Mouse (Mus musculus): Measurements from ENCODE around the gene Shd. TPM values are rescaled to one million over a fixed set of nuclear protein-coding genes. Genes with fewer than 3 reads are reported as not detected.
A peak's percentile ranks its signal among the peaks of the same experiment; 100 is the strongest.

Shd gene
- total RNA-seq (2015): not detected in 2 replicates
- 0.88 TPM in 1 of 2 replicates, not detected in the other for total RNA-seq (2017)

DNA sequence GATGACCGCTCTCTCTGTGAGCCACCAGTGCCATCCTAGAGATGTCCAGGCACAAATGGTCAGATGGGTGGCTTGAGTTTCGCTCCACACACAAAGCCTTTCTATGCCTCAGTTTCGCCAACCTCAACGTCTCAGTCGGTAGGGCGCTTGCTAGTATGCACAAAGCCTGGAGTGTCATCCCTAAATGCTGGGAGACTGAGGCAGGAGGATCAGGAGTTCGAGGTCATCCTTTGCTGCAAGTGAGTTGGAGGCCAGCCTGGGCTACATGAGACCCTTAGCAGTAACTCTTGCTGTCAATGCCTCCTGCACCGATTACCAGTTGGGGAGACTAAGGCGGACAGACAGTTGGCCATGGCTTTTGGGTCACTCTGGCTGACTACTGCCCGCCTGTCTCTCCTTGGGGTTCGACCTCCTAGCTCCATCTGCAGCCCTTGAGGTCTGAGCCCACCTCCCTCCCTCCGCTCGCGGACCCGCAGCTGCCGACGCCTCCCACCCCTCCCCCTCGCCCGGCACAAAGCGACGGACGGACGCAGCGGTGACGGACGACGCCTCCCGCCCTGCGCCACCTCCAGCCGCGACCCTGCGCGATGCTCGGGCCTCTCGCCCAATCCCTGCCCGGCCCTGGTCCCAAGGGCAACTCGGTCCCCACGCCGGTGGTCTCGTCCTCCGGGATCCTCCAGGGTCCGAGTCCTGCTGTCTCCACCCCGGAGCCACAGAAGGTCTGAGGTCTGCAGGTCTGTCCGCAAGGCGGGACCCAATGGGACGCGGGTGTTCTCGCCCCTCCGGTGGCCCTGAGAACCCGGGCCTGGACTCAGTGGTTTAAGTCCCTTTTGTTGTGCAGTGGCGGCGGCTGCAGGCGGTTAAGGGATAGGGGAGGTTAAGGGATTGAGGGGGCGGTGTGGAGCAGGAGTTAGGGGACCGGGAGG, at the start of gene Shd:
Gene Shd, plus strand, starts transcription at position 502 of the 926 bp plus-strand sequence.
- peak; percentile 48 for ATAC-seq (ENCODE audit: poor library complexity, severe bottlenecking)

DNA sequence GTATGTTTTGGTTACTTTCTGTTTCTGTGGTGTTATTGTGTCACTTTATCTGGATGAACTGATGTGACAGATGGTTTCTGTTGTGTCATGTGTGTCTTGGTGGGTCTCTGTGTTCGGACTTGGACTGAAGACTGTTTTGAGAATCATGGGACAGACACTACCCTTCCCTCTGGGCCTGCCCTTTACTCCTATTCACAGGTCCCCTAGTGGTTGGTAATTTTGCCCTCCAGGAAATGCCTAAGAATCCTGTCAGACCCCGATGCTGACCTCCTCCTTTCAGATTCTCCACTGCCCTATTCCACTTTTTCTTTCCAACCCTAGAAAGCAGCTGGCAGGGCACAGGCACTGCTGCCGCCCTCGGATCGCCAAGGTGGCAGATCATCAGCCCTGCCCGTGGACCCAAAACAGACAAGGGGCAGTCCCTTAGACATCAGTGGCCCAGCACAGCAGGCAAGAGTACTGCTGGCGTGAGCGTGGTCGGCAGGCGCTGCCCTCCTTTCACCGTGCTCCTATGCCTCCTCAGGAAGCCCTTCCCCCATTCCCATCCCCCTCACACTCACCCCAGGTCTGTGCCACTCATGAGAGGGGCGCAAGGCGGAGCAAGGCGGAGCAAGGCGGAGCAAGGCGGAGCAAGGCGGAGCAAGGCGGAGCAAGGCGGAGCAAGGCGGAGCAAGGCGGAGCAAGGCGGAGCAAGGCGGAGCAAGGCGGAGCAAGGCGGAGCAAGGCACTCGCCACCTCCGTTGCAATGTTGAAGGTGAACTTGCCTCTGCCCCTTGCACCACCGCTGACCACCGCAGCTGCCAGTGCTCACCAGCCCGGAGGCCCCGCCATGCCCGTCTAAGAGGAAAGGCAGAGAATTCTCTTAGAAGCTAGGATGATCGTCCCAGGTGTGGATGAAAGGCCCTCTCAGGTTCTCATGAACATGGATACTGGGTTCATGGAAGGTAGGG, 38.4 kb upstream of the Shd start:
- peak; percentile 95 for ATAC-seq (ENCODE audit: poor library complexity, severe bottlenecking)

DNA sequence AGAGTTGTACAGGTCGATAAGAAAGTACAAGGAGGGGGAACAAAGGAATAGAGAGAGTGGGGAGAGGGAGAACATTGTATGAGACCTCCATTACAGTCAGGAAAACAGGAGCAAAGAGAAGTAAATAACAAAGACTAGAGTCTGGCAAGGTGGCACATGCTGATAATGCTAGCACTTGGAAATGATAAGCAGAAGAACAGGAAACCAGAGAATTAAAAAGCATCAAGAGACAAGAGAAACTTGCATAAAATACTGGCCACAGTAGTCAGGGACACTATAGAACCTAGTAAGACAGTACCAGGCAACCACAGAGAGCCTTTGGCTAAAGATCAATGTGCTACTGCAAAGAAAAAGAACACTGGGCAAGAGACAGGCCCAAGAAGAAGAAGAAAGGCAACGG, 37.6 kb upstream of the Shd start:
- no peak for ATAC-seq (ENCODE audit: poor library complexity, severe bottlenecking)

DNA sequence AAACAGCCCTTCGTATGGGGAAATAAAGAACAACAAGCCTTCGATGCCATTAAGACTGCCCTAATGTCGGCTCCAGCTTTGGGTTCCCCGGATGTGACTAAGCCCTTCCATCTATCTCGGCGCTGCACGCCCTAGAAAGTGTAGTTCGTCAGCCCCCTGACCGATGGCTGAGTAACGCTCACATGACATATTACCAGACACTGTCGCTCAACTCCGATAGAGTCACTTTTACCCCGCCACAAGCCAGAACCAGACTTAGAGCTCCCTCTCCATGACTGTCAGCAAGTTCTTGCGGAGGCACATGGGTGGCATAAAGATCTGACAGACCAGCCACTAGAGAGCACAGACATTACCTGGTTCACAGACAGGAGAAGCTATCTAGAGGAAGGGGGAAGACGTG, 37.1 kb upstream of the Shd start:
- no peak for ATAC-seq (ENCODE audit: poor library complexity, severe bottlenecking)

DNA sequence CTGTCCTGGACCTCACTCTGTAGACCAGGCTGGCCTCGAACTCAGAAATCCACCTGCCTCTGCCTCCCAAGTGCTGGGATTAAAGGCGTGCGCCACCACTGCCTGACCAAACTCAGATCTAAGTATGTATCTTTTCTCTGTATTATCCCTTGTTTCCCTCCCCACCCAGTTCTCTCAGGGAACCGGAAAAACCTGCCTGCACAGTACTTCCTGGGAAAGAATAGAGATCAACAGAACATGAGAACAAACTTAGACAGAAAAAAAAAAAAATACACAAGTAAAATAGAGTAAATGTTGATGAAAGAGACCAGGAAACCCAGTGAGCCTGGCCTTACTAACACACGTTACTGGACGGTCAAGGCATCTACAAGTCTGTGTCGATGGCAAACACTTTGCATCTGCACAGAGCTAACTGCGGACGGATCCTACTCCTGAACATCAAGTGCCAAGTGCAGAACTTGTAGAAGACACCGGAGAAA, 25.8 kb upstream of the Shd start:
- ATAC-seq (ENCODE audit: poor library complexity, severe bottlenecking): peak; percentile 28; the same call in 1 of the 2 replicates

DNA sequence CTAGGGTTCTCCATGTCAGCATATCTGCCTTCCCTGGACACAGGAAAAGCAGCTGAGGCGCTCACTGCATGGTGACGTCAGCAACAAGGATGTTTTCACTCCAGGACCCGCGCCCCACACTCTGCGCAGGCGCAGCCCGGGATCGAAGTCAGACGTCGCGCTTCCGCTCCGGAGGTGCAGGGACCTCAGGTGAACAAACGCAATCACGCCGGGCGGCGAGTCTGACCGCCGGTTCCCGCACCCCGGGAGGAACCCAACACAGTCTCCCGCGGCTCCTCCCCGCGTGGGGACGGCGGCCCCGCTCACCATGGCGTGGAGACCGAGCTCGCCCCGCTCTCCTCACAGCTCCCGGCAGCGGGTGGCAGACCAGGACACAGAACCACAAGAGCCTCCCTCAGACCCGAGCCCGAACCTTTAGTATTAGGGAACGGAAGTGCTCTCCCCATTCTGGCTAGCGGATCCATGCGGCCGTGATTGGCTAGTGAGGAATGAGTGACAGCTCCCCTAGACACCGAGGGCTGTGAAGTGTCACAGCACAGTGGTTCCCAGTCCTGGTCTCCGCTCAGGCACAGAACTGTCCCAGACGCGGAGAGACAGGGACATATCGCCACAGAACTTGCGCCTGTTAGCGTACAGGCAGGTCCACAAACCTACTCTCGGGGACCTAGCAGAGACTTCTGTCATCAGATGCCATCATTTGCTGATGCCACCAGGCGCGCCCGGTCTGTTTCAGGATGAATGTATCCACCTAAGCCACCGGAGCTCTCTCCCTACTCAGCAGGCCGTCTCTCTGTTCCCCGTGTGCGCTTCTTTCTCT, 25.2 kb upstream of the Shd start:
- peak; percentile 94 for ATAC-seq (ENCODE audit: poor library complexity, severe bottlenecking)

DNA sequence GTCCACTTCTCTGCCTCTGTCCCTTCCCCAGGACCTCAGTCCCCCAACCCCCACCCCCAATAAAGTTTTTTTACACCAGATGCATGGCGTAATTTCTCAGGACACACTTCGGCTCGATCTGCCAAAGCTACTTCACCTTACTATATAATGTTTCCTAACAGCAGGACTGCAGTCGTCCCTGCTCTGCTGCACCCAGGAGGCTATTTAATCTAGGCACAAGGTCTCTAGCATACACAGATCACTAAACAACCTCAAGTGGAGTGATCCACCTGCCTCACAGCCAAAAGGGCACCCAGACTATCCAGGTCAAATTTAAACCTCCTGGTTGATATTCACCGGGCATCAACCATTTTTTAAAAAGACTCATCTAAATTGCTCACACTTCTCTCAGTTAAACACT, 24.6 kb upstream of the Shd start:
- ATAC-seq (ENCODE audit: poor library complexity, severe bottlenecking): no peak

DNA sequence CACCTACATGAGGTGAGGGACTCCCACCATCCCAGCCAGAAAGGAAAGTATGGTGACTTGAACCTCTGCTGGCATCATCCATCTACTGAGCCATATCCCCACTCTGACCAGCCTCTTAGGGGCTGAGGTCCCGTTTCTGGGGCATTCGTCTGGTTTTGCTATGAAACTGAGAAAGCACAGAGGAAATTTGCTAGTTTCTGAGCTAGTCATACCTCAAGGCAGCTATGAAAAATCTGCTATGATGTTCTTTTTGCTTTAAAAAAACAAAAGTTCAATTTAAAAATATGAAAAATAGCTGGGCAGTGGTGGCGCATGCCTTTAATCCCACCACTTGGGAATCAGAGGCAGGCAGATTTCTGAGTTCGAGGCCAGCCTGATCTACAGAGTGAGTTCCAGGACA, 21.6 kb upstream of the Shd start:
- no peak for ATAC-seq (ENCODE audit: poor library complexity, severe bottlenecking)

DNA sequence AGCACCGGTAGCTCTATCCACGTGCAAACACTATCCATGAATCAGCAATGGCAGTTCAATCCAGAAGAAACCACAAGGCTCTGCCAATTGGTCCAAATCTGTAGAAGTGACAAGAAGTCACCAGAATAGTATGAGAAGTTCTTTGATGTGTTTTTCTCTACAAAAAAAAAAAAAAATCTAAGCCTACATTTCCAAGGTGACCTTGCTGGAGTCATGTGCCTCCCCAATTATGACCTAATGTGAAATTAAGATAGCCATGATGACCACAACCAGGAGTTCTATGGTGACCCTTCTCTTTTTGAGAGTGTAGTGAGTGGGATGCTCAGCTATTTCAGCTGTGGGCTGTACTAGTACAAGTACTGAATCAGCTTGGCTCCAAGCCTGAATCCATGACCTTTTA, 20.9 kb upstream of the Shd start, which contains the start of gene Zfp119b:
Gene Zfp119b, minus strand, starts transcription at position 101 of the 400 bp plus-strand sequence.
- ATAC-seq (ENCODE audit: poor library complexity, severe bottlenecking): no peak

DNA sequence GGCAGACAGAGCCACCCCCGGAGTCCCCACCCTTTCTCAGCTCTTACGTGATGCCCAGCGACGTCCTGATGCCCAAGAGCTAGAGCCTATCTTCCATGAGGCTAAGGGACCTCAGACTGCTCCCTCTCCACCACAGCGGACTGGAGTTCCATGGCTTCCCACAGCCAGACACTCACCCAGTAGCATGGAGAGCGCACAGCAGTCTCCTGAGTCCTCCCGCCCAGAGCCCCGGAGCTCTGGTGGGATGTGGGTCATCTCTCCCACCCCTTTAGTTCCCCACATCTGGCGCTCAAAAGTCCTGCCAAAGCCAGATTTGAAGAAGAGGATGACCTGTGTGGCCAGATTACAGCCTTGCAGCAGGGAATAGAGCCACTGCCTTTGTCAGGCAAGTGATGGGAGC, 19.7 kb upstream of the Shd start:
- no peak for ATAC-seq (ENCODE audit: poor library complexity, severe bottlenecking)

DNA sequence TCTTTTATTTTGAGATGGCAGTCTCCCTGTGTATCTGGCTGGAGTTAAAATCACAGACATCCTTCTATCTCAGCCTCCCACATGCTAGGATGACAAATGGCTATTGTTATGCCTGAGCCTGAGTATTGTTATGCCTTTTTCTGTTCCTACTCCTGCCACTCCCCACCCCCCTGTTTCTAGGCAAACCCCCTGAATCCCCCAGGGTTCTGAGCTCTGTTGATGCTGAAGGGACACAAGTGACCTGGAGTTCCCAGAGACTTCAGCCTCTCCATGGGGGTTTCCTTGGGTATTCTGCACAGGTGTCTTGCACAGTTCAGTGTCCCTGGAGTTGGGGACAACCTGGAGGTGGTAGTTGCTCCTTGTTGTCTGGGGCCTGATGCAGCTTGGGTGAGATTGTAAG, 18.2 kb upstream of the Shd start:
- ATAC-seq (ENCODE audit: poor library complexity, severe bottlenecking): no peak

DNA sequence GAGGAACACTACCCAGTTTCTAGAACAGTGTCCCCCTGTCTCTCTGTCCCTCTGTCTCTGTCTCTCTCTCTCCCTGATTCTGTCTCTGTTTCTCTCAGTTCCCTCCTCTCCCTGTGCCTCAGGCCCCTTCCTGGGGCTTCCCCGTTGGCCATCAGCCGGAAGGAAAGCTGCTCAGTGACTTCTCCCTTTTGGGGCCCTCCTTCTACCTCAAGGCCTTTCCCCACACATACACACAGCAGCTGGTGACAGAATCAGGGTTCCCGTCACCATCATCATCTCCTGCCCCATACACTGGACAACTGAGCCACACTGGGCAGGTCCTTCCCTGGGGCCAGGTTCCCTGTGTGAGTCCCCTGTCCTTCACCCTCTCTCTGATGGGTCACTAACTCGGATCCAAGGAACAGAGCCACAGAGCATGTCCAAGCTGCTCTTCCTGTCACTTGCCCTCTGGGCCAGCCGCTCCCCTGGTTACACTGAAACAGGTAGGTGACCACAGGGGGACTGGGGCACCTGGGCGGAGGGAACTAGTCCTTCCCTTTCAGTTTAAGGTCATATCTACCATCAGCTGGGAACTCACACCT, 17.7 kb upstream of the Shd start, which contains the start of gene Ebi3:
Gene Ebi3, plus strand, starts transcription at position 194 of the 581 bp plus-strand sequence.
- ATAC-seq (ENCODE audit: poor library complexity, severe bottlenecking): peak; percentile 92

DNA sequence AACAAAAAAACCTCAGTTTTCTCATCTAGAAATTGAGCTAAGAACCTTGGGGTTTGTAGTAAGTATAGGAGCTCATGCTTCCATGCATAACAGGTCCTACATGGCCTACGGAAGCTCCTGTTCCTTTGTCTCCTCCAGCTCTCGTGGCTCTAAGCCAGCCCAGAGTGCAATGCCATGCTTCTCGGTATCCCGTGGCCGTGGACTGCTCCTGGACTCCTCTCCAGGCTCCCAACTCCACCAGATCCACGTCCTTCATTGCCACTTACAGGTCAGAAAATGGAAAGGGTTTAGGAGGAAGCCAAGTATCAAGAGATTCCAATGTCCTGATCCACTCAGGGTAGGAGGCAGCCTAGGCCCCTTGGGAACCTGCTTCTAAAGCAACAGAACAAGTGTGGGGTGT, 16.5 kb upstream of the Shd start:
- no peak for ATAC-seq (ENCODE audit: poor library complexity, severe bottlenecking)

DNA sequence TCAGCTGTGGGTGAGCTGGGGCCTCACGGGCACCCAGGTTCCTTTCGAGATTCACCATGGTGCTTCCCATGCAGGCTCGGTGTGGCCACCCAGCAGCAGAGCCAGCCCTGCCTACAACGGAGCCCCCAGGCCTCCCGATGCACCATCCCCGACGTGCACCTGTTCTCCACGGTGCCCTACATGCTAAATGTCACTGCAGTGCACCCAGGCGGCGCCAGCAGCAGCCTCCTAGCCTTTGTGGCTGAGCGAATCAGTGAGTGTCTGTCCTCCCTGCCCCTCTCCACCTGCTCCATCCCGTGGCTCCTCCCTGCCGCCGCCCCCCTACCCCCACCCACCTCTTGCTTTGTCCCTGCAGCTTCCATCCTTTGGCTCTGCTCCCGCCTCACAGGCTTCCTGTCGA, 16.0 kb upstream of the Shd start:
- ATAC-seq (ENCODE audit: poor library complexity, severe bottlenecking): no peak

DNA sequence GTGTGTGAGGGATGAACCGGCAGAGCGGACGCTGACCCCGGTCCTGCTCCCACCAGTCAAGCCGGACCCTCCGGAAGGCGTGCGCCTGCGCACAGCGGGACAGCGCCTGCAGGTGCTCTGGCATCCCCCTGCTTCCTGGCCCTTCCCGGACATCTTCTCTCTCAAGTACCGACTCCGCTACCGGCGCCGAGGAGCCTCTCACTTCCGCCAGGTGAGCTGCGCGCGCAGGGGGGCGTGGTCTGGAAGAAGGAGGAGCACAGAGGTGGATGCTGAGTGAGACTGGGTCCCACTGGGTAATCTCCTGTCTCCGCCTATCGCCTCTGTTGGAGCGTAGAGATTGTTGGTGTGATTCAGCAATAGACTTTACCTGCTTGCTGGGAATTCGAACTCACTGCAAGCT, 14.1 kb upstream of the Shd start:
- ATAC-seq (ENCODE audit: poor library complexity, severe bottlenecking): no peak

DNA sequence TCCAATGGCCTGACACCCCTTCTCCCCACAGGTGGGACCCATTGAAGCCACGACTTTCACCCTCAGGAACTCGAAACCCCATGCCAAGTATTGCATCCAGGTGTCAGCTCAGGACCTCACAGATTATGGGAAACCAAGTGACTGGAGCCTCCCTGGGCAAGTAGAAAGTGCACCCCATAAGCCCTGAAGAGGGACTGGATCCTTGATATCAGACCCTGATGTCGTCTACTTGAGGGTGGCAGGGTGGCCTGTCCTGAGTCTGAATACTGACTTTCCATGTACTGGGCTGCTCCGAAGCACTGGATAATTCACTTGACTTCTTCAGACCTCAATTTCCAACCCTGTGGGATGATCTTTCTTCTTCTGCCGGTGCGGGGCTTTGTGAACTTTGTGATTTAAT, 13.7 kb upstream of the Shd start:
- ATAC-seq (ENCODE audit: poor library complexity, severe bottlenecking): no peak

DNA sequence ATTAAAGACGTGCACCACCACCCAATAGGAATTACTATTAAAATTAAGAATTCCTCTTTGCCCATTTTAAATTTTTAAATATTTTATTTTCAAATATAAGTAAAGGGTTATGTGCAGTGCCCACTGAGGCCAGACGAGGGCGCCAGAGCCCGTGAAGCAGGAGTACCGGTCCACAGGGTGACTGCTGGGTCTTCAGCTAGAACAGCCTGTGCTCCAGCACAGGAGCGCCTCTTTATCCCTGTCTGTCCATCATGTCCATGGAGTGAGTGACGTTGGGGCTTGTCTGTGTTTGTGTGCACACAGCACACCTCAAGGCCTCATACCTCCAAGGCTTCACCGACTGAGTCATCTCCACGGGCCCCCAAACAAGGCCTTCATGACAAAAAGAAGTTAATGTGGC, 13.1 kb upstream of the Shd start:
- ATAC-seq (ENCODE audit: poor library complexity, severe bottlenecking): peak; percentile 36

DNA sequence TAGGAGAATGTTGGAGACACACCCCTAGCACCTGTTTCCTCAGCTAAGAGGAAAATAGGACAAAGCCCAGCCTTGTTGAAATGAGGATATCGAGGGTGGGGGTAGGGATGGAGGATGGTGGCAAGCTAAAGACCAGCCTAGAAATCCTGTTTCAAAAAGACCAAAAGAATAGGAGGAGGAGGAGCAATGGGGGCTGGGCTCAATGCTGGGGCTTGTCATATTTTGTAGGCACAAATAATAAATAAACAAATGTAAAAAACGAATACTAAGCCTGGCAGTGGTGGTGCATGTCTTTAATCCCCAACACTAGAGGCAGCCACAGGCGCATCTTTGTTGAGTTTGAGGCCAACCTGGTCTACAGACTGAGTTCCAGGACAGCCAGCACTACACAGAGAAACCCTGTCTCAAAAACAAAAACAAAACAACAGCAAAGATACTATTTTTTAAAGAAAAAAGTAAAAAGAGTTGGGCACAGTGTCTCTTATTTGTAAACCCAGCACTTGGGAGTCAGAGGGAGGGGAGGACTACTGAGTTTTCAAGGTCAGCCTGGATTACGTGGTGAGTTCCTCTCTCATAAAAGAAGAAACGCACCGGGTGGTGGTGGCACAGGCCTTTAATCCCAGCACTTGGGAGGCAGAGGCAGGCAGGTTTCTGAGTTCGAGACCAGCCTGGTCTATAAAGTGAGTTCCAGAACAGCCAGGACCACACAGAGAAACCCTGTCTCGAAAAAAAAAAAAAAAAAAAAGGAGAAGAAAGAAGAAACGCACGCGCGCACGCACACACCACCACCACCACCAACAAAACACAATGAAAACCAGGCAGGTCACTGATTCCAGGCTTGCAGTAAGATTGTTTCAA, 12.3 kb upstream of the Shd start:
- no peak for ATAC-seq (ENCODE audit: poor library complexity, severe bottlenecking)

DNA sequence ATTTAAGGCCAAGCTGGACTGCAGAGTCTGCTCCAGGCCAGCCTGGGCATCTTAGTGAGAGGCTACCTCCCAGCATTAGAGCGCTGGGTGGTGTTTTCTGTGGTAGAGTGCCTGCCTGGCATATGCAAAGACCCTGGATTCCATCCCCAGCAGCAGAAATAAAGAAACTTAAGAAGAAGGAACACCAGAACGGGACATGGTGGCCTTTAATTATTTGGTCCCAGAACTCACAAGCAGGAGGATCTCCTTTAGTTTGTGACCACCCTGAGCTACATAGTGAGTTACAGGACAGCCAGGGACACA, 11.7 kb upstream of the Shd start:
- no peak for ATAC-seq (ENCODE audit: poor library complexity, severe bottlenecking)
